8 mouse cellular contexts compared by ENCODE assay signal in the genomic region with DNA sequence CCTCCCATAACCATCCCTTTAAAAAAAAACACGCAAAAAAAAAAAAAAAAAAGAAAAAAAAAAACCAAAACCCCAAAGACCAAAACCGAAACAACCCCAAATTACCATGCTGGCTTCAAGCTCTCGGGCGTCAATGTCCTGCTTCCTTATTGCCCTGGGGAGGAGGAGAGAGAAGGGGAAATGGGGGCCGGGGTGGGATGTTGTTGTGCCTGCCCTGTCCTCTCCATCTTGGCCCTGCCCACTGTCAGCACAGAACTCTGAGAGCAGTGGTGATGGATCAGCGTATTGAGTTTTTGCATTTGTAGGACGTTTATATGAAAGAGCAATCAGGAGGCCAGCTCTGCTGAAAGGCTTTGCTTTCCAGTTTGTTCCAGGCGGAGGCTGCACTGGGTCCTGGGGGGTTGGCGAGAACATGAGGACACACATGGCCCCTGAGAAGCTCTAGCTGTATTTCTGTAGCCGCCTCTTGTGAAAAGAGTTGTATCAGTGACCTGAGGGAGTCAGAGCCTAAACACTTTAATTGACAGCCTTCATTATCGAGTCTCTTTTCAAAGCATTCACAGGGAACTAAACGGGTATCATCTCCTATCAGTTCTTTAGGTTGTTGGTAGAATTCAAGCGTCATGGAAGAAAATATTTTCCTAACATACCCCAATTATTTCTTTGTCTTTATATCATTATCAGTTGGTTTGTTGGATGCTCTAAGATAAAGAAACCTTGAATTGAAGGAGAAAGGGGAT. TPM values are rescaled to one million over a fixed set of nuclear protein-coding genes. Genes with fewer than 3 reads are reported as not detected.
DNase-seq lines count a peak whose midpoint lies in the region; ATAC-seq and TF ChIP-seq lines count a peak whose summit lies in the region.

No protein-coding gene starts in this region.

- H3K4me2 ChIP-seq in heart, embryonic 13.5 days: peak overlapping the region; percentile 70
- peak overlapping the region; percentile 45 for H3K4me2 ChIP-seq in limb, embryonic 15.5 days
- peak overlapping the region; percentile 31; the same call in 1 of the 2 replicates for H3K4me2 ChIP-seq in midbrain, embryonic 15.5 days

- TF ChIP-seq POLR2A in bone marrow, adult 2 months (IDR thresholded peaks at IDR 0.05; ENCODE audit: borderline replicate concordance, control insufficient read depth, low read depth, low read length): no peak

- ATAC-seq in heart, embryonic 13.5 days (ENCODE audit: extremely low read depth, insufficient number of reproducible peaks, low FRiP score, low TSS enrichment): no peak
- ATAC-seq in limb, embryonic 15.5 days (ENCODE audit: insufficient number of reproducible peaks, low FRiP score, low TSS enrichment, low read depth): no peak
- ATAC-seq in midbrain, embryonic 15.5 days (replicated peaks): no peak

- TF ChIP-seq CTCF in bone marrow, adult 2 months (IDR thresholded peaks at IDR 0.05; ENCODE audit: control insufficient read depth, insufficient read depth, low read length): no peak

- H3K36me3 ChIP-seq in heart, embryonic 13.5 days: no peaks in the 10 kb centered on the region
- H3K36me3 ChIP-seq in limb, embryonic 15.5 days: 0 out of 2 replicates have a peak, but pooled peaks cover 5% of the 10 kb centered on the region
- H3K36me3 ChIP-seq in midbrain, embryonic 15.5 days (replicated peaks): no peaks in the 10 kb centered on the region

- peak overlapping the region; percentile 61; the same call in 1 of the 2 replicates for H3K27ac ChIP-seq in bone marrow, adult 2 months (ENCODE audit: control insufficient read depth, insufficient read depth, low read depth, low read length, poor library complexity)
- peak overlapping the region; percentile 94 for H3K27ac ChIP-seq in heart, embryonic 13.5 days (replicated peaks)
- peak overlapping the region; percentile 85 for H3K27ac ChIP-seq in limb, embryonic 15.5 days
- peak overlapping the region; percentile 66 for H3K27ac ChIP-seq in midbrain, embryonic 15.5 days

- peak overlapping the region; percentile 72 for H3K9ac ChIP-seq in heart, embryonic 13.5 days
- no peak overlapping the region for H3K9ac ChIP-seq in limb, embryonic 15.5 days
- H3K9ac ChIP-seq in midbrain, embryonic 15.5 days: no peak overlapping the region

- H3K4me3 ChIP-seq in bone marrow, adult 2 months (replicated peaks; ENCODE audit: control insufficient read depth, low read depth, low read length): peak overlapping the region; percentile 43
- peak overlapping the region; percentile 38 for H3K4me3 ChIP-seq in heart, embryonic 13.5 days
- H3K4me3 ChIP-seq in limb, embryonic 15.5 days: peak overlapping the region; percentile 23
- H3K4me3 ChIP-seq in midbrain, embryonic 15.5 days: no peak overlapping the region

- no peaks in the 10 kb centered on the region for H3K9me3 ChIP-seq in heart, embryonic 13.5 days
- no peaks in the 10 kb centered on the region for H3K9me3 ChIP-seq in limb, embryonic 15.5 days
- H3K9me3 ChIP-seq in midbrain, embryonic 15.5 days: no peaks in the 10 kb centered on the region

- peaks cover 2% of the 10 kb centered on the region for H3K4me1 ChIP-seq in bone marrow, adult 2 months (ENCODE audit: control insufficient read depth, insufficient read depth, low read length)
- peaks cover 56% of the 10 kb centered on the region for H3K4me1 ChIP-seq in heart, embryonic 13.5 days
- H3K4me1 ChIP-seq in limb, embryonic 15.5 days: peaks cover 27% of the 10 kb centered on the region
- peaks cover 30% of the 10 kb centered on the region for H3K4me1 ChIP-seq in midbrain, embryonic 15.5 days

- 1% methylated on average over 13 of the region's 13 CpGs for WGBS in bone marrow, adult 2 months
- WGBS in heart, embryonic 13.5 days: 5% methylated on average over 13 of the region's 13 CpGs
- 7% methylated on average over 13 of the region's 13 CpGs for WGBS in limb, embryonic 15.5 days
- WGBS in midbrain, embryonic 15.5 days: 15% methylated on average over 13 of the region's 13 CpGs

- no peaks in the 10 kb centered on the region for H3K27me3 ChIP-seq in heart, embryonic 13.5 days (replicated peaks)
- no peaks in the 10 kb centered on the region for H3K27me3 ChIP-seq in limb, embryonic 15.5 days
- no peaks in the 10 kb centered on the region for H3K27me3 ChIP-seq in midbrain, embryonic 15.5 days (replicated peaks)

- DNase-seq in adrenal gland, postnatal 14 days: peak; percentile 43
- no peak for DNase-seq in adrenal gland, adult 8-10 months
- DNase-seq in right cerebral cortex, adult 18-20 months: no peak
- no peak for DNase-seq in right cerebral cortex, postnatal 25 days

RNA-seq across cellular contexts. Expression of gene Ncoa3, which starts 38.0 kb away (rescaled TPM):
- 31.3 and 42.8 TPM in 2 replicates for total RNA-seq in adrenal gland, postnatal 14 days (2021)
- total RNA-seq in adrenal gland, adult 8-10 months (2022): 10 to 100 TPM; 24.2 to 46.2 (median 33.3) TPM
- polyA plus RNA-seq in bone marrow, adult 2 months (2011; ENCODE audit: insufficient read depth, insufficient read length, low replicate concordance, missing spikeins): 12.5 and 25.2 TPM in 2 replicates
- 10.5 and 11.2 TPM in 2 replicates for polyA plus RNA-seq in heart, embryonic 13.5 days (2015; fragmentation: Nextera tagmentation; extraction: Ambion mirVana)
- polyA plus RNA-seq in limb, embryonic 15.5 days (2015; fragmentation: Nextera tagmentation; extraction: Ambion mirVana): 15.4 and 16.2 TPM in 2 replicates
- polyA plus RNA-seq in midbrain, embryonic 15.5 days (2015; fragmentation: Nextera tagmentation; extraction: Ambion mirVana): 16.6 and 16.7 TPM in 2 replicates
